Mouse (Mus musculus): ENCODE data around the gene Bok. TPM values are rescaled to one million over a fixed set of nuclear protein-coding genes. Genes with fewer than 3 reads are reported as not detected.
A peak's percentile ranks its signal among the peaks of the same experiment; 100 is the strongest.

Bok gene
- polyA plus RNA-seq, 1 experiment from 2014 or later, result 72.1 TPM

- peak overlapping the region; percentile 68 for H3K4me3 ChIP-seq (ENCODE audit: low read length)
- H3K4me2 ChIP-seq (replicated peaks; ENCODE audit: low read depth, low read length), result peak overlapping the region; percentile 65
- peak overlapping the region; percentile 74 for H3K9ac ChIP-seq (ENCODE audit: low read depth, low read length)
- peaks cover 3% of the 10 kb centered on the region; the same call in 1 of the 2 replicates for H3K9me3 ChIP-seq (ENCODE audit: control insufficient read depth, low read length)
- no peaks in the 10 kb centered on the region for H3K27me3 ChIP-seq (ENCODE audit: control insufficient read depth, insufficient read depth, low read length)
- H3K36me3 ChIP-seq (ENCODE audit: control insufficient read depth, insufficient read depth, low read length), result peaks cover 13% of the 10 kb centered on the region; the same call in 1 of the 2 replicates
- peak overlapping the region; percentile 84 for H3K27ac ChIP-seq (ENCODE audit: low read depth, low read length)
- WGBS, result under 1% methylated on average over 51 of the region's 51 CpGs
- ATAC-seq (ENCODE audit: low FRiP score, low TSS enrichment), result peak; percentile 91
- peaks cover 11% of the 10 kb centered on the region; the same call in 1 of the 2 replicates for H3K4me1 ChIP-seq (ENCODE audit: control insufficient read depth, insufficient read depth, low read length)
Measured at GRCm38 (mm10) chr1:93686245-93686960, 943 bp downstream of the Bok start.

DNA sequence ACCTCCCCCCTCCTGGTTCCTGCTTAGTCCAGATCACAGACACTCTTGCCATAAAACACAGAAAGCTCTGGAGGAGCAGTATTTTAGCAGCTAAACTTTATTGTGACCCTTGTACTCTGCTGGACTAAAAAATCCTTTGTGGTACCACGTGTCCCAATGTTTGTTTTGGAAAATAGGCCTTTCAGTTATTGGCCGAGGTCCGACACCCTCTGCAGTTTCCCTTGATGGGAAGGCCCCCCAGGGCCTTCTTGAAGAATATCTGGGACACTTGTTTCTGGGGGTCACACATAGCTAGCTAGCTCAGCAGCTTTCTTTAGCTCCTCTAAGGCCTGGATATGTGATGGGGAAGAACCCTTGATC lies 1.5 kb downstream of the Bok start:
- H3K36me3 ChIP-seq (ENCODE audit: control insufficient read depth, insufficient read depth, low read length), result peaks cover 17% of the 10 kb centered on the region; the same call in 1 of the 2 replicates
- peak overlapping the region; percentile 65 for H3K4me2 ChIP-seq (replicated peaks; ENCODE audit: low read depth, low read length)
- H3K9me3 ChIP-seq (ENCODE audit: control insufficient read depth, low read length), result peaks cover 3% of the 10 kb centered on the region; the same call in 1 of the 2 replicates
- H3K27me3 ChIP-seq (ENCODE audit: control insufficient read depth, insufficient read depth, low read length), result no peaks in the 10 kb centered on the region
- H3K9ac ChIP-seq (ENCODE audit: low read depth, low read length), result peak overlapping the region; percentile 74
- peak overlapping the region; percentile 68 for H3K4me3 ChIP-seq (ENCODE audit: low read length)
- WGBS, result 28% methylated on average over 3 of the region's 3 CpGs
- ATAC-seq (ENCODE audit: low FRiP score, low TSS enrichment), result no peak
- H3K4me1 ChIP-seq (ENCODE audit: control insufficient read depth, insufficient read depth, low read length), result peaks cover 11% of the 10 kb centered on the region; the same call in 1 of the 2 replicates
- peak overlapping the region; percentile 84 for H3K27ac ChIP-seq (ENCODE audit: low read depth, low read length)

- Histone ChIP-seq H3K27me3 (ENCODE audit: control insufficient read depth, insufficient read depth, low read length) (no peaks in the 10 kb centered on the region), H3K4me2 (replicated peaks; ENCODE audit: low read depth, low read length) (no peak overlapping the region), H3K4me3 (ENCODE audit: low read length) (no peak overlapping the region), H3K36me3 (ENCODE audit: control insufficient read depth, insufficient read depth, low read length) (peaks cover 17% of the 10 kb centered on the region; the same call in 1 of the 2 replicates), H3K27ac (ENCODE audit: low read depth, low read length) (no peak overlapping the region), H3K9me3 (ENCODE audit: control insufficient read depth, low read length) (no peaks in the 10 kb centered on the region), H3K4me1 (ENCODE audit: control insufficient read depth, insufficient read depth, low read length) (peaks cover 11% of the 10 kb centered on the region; the same call in 1 of the 2 replicates), H3K9ac (ENCODE audit: low read depth, low read length) (no peak overlapping the region)
- 74% methylated on average over 8 of the region's 8 CpGs for WGBS
- no peak for ATAC-seq (ENCODE audit: low FRiP score, low TSS enrichment)
Measured at GRCm38 (mm10) chr1:93688154-93688553, 2.7 kb downstream of the Bok start.

DNA sequence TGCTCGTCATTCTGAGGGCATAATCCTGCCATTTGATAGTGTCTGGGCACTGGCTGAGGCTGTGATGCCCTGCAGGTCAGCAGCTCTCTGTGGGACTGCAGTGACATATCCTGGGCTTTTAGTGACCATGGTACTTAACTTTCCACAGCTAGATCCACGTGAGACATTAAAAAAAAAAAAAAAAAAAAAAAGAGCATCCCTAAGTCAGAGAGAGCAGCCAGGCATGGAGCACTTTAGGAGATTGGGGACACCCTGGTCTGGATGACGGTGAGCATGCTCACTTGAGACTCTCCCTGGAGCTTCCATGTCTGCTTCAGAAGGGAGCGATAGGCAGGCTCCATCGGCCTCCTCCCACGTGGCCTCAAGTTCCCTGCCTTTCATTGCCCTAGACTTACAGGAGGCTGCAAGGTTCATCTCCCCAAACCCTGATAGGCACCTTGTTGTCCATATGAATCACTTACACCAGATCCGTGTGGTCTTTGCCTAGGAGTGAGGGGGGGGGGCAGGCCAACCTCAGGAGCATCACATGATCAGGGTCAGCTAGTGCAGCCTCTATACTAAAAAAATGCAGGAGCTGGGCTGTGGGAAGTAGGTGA lies 4.5 kb downstream of the Bok start:
- Histone ChIP-seq H3K9ac (ENCODE audit: low read depth, low read length) (no peak overlapping the region), H3K27ac (ENCODE audit: low read depth, low read length) (no peak overlapping the region), H3K4me3 (ENCODE audit: low read length) (no peak overlapping the region), H3K9me3 (ENCODE audit: control insufficient read depth, low read length) (no peaks in the 10 kb centered on the region), H3K4me1 (ENCODE audit: control insufficient read depth, insufficient read depth, low read length) (peaks cover 11% of the 10 kb centered on the region; the same call in 1 of the 2 replicates), H3K4me2 (replicated peaks; ENCODE audit: low read depth, low read length) (no peak overlapping the region), H3K36me3 (ENCODE audit: control insufficient read depth, insufficient read depth, low read length) (peaks cover 20% of the 10 kb centered on the region; the same call in 1 of the 2 replicates), H3K27me3 (ENCODE audit: control insufficient read depth, insufficient read depth, low read length) (no peaks in the 10 kb centered on the region)
- ATAC-seq (ENCODE audit: low FRiP score, low TSS enrichment), result no peak
- WGBS, result 77% methylated on average over 7 of the region's 7 CpGs

- ATAC-seq (ENCODE audit: low FRiP score, low TSS enrichment), result no peak
- Histone ChIP-seq H3K9ac (ENCODE audit: low read depth, low read length) (no peak overlapping the region), H3K4me1 (ENCODE audit: control insufficient read depth, insufficient read depth, low read length) (peaks cover 11% of the 10 kb centered on the region; the same call in 1 of the 2 replicates), H3K9me3 (ENCODE audit: control insufficient read depth, low read length) (no peaks in the 10 kb centered on the region), H3K27me3 (ENCODE audit: control insufficient read depth, insufficient read depth, low read length) (no peaks in the 10 kb centered on the region), H3K27ac (ENCODE audit: low read depth, low read length) (no peak overlapping the region), H3K4me3 (ENCODE audit: low read length) (no peak overlapping the region), H3K4me2 (replicated peaks; ENCODE audit: low read depth, low read length) (no peak overlapping the region), H3K36me3 (ENCODE audit: control insufficient read depth, insufficient read depth, low read length) (peaks cover 21% of the 10 kb centered on the region; the same call in 1 of the 2 replicates)
- 93% methylated on average over 8 of the region's 8 CpGs for WGBS
Measured at GRCm38 (mm10) chr1:93691106-93691505, 5.6 kb downstream of the Bok start.

DNA sequence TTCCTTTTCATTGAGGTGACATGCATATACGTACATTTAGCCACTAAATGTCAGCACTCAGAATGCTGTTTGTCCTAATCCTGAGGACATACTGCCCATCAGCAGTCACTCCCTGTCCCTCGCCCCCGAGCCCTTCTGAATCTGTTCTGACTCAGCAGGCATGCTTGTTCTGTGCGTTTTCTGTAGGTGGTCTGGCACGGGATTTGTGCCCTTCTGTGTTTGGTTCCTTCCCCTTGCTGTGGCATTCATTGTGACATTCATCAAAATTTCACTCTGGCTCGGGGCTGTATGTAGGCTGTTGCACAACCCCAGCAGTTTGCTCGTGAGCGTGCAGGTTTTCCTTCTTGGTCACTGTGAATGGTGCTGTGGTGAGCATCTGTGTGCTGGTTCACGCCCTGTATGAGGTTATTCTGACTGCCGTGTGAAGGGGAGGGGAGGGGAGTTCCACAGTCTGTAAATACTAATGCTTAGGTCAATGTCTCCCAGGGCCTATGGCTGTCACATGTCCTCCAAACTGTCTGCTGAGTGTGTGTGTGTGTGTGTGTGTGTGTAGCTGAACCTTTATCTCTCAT lies 6.4 kb downstream of the Bok start:
- H3K9ac ChIP-seq (ENCODE audit: low read depth, low read length), result no peak overlapping the region

DNA sequence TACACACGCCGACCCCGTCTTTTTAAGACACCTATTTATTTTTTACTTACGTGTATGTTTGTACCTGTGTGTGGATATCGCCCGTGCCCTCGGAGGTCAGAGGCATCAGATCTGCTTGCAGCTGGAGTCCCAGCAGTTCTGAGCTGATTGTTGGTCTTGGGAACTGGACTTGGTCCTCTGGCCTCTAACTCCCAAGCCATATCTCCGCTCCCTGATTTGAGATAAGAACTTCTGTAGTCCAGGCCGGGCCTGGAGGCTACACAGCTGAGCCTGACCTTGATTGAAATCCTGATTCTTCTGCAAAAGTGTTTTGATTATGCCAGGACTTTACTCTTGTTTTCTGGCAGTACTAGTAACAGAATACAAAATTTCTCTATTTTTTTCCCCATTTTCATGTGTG lies 7.3 kb downstream of the Bok start:
- Histone ChIP-seq H3K9me3 (ENCODE audit: control insufficient read depth, low read length) (no peaks in the 10 kb centered on the region), H3K4me3 (ENCODE audit: low read length) (no peak overlapping the region), H3K27me3 (ENCODE audit: control insufficient read depth, insufficient read depth, low read length) (no peaks in the 10 kb centered on the region), H3K4me1 (ENCODE audit: control insufficient read depth, insufficient read depth, low read length) (peaks cover 8% of the 10 kb centered on the region; the same call in 1 of the 2 replicates), H3K27ac (ENCODE audit: low read depth, low read length) (no peak overlapping the region), H3K36me3 (ENCODE audit: control insufficient read depth, insufficient read depth, low read length) (peaks cover 21% of the 10 kb centered on the region; the same call in 1 of the 2 replicates), H3K4me2 (replicated peaks; ENCODE audit: low read depth, low read length) (no peak overlapping the region), H3K9ac (ENCODE audit: low read depth, low read length) (no peak overlapping the region)
- no peak for ATAC-seq (ENCODE audit: low FRiP score, low TSS enrichment)
- WGBS, result 85% methylated on average over 9 of the region's 9 CpGs

More for the DNA sequence above, 6.4 kb downstream of the Bok start:
- Histone ChIP-seq H3K27me3 (ENCODE audit: control insufficient read depth, insufficient read depth, low read length) (no peaks in the 10 kb centered on the region), H3K4me2 (replicated peaks; ENCODE audit: low read depth, low read length) (no peak overlapping the region), H3K9me3 (ENCODE audit: control insufficient read depth, low read length) (no peaks in the 10 kb centered on the region), H3K4me1 (ENCODE audit: control insufficient read depth, insufficient read depth, low read length) (peaks cover 9% of the 10 kb centered on the region; the same call in 1 of the 2 replicates), H3K36me3 (ENCODE audit: control insufficient read depth, insufficient read depth, low read length) (peaks cover 21% of the 10 kb centered on the region; the same call in 1 of the 2 replicates), H3K4me3 (ENCODE audit: low read length) (no peak overlapping the region), H3K27ac (ENCODE audit: low read depth, low read length) (no peak overlapping the region)
- WGBS, result 82% methylated on average over 10 of the region's 10 CpGs
- no peak for ATAC-seq (ENCODE audit: low FRiP score, low TSS enrichment)

GRCm38 (mm10) chr1:93693502-93693901 lies 8.0 kb downstream of the Bok start:
- no peak for ATAC-seq (ENCODE audit: low FRiP score, low TSS enrichment)
- H3K4me1 ChIP-seq (ENCODE audit: control insufficient read depth, insufficient read depth, low read length), result peaks cover 6% of the 10 kb centered on the region; the same call in 1 of the 2 replicates
- no peak overlapping the region for H3K9ac ChIP-seq (ENCODE audit: low read depth, low read length)
- H3K4me3 ChIP-seq (ENCODE audit: low read length), result no peak overlapping the region
- H3K36me3 ChIP-seq (ENCODE audit: control insufficient read depth, insufficient read depth, low read length), result peaks cover 21% of the 10 kb centered on the region; the same call in 1 of the 2 replicates
- WGBS, result 81% methylated on average over 3 of the region's 3 CpGs
- H3K9me3 ChIP-seq (ENCODE audit: control insufficient read depth, low read length), result no peaks in the 10 kb centered on the region
- no peak overlapping the region for H3K27ac ChIP-seq (ENCODE audit: low read depth, low read length)
- H3K27me3 ChIP-seq (ENCODE audit: control insufficient read depth, insufficient read depth, low read length), result no peaks in the 10 kb centered on the region
- H3K4me2 ChIP-seq (replicated peaks; ENCODE audit: low read depth, low read length), result no peak overlapping the region
